Mouse (Mus musculus) layer of hippocampus, adult 2 months (tissue): ENCODE data around the gene AI661453. TPM values are rescaled to one million over a fixed set of nuclear protein-coding genes. Genes with fewer than 3 reads are reported as not detected.
A peak's percentile ranks its signal among the peaks of the same experiment; 100 is the strongest.

Experiments
- DNase-seq, 2 experiments: peaks; one replicate each; pipeline ENCODE4 v3.0.0; 2022; ENCODE audit warnings: low spot score in 2 of 2
- H3K27ac ChIP-seq: fragments of 200-600 bp; 2 replicates; pipeline ENCODE4 v1.8.1; 2022
- H3K4me3 ChIP-seq: fragments of 200-600 bp; 2 replicates; pipeline ENCODE4 v1.8.1; 2022; ENCODE audit warnings: mild to moderate bottlenecking
- CTCF ChIP-seq: fragments of 200-600 bp; conservative IDR thresholded peaks from 2 replicates; pipeline ENCODE4 v1.8.1; 2022; ENCODE audit warnings: antibody characterized with exemption, mild to moderate bottlenecking, moderate library complexity
- total RNA-seq, 2 experiments: library from RNA; stranded (reverse); gene quantifications; 2 replicates each; pipeline ENCODE4 v1.2.3; 2021

The AI661453 gene
- total RNA-seq, 2 experiments from 2014 or later = 0.44 to 0.74 TPM

- DNase-seq = no peak
- no peak for TF ChIP-seq CTCF
- no peak overlapping the region for H3K4me3 ChIP-seq
- no peak overlapping the region for H3K27ac ChIP-seq
Observed at GRCm38 (mm10) chr17:47503689-47504088, 67.3 kb downstream of the AI661453 start.

DNA sequence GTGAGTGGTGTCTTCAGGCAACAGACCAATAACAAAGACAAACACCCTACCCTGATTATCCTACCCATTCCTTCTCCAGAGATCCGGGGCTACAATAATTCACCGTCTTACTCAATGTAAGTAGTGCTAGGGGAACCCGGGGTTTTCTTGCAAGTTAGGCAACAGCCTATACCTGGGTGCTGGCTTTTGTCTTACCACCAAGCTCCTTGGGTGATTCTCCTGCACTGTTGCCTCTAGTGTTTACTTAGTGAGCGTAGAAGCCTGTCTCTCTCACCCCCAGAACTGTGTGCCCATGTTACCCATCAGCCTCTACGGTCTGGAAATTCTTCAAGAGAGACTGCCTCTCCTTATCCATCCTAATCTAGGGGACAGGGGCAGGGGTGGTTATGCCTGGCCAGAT lies 67.8 kb downstream of the AI661453 start:
- no peak for TF ChIP-seq CTCF
- peak overlapping the region; percentile 86 for H3K27ac ChIP-seq
- DNase-seq = no peak
- no peak overlapping the region for H3K4me3 ChIP-seq

- Histone ChIP-seq H3K27ac (peak within 1 kb of the TSS; percentile 86), H3K4me3 (peak within 1 kb of the TSS; percentile 51)
- TF ChIP-seq CTCF = no peak
- DNase-seq = peak; percentile 36 to 52
Observed at GRCm38 (mm10) chr17:47504941-47505346, 68.5 kb downstream of the AI661453 start, which contains the start of gene Ccnd3. Ccnd3 (plus strand) TSS chr17:47505051.

GRCm38 (mm10) chr17:47505566-47505965 lies 69.2 kb downstream of the AI661453 start:
- peak overlapping the region; percentile 51 for H3K4me3 ChIP-seq
- H3K27ac ChIP-seq = peak overlapping the region; percentile 86
- no peak for DNase-seq
- TF ChIP-seq CTCF = no peak

- peak overlapping the region; percentile 86 for H3K27ac ChIP-seq
- TF ChIP-seq CTCF = no peak
- DNase-seq = no peak
- peak overlapping the region; percentile 6; the same call in 1 of the 2 replicates for H3K4me3 ChIP-seq
Observed at GRCm38 (mm10) chr17:47506042-47506441, 69.6 kb downstream of the AI661453 start.

DNA sequence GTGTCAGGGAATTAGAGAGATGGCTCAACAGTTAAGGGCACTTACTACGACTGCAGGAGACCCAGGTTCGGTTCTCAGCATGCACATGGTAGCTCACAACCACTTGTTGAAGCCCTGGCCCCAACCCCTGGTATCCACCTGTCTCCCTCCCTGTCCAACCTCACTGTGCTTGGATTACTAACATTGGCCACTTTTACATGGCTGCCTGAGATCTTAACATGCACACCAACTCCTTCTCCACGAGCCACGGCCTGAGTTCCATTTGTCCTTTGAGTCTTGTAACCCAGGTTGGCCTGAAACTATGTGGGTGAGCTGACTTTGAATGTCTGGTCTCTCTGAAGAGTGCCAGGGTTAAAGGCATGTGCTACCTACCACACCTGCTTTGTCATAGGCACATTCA lies 70.3 kb downstream of the AI661453 start:
- no peak overlapping the region for H3K4me3 ChIP-seq
- no peak for DNase-seq
- peak overlapping the region; percentile 86; the same call in 1 of the 2 replicates for H3K27ac ChIP-seq
- no peak for TF ChIP-seq CTCF

- Histone ChIP-seq H3K4me3 (peak overlapping the region; percentile 39; the same call in 1 of the 2 replicates), H3K27ac (peak overlapping the region; percentile 91)
- no peak for TF ChIP-seq CTCF
- DNase-seq = no peak
Observed at GRCm38 (mm10) chr17:47507523-47507922, 71.1 kb downstream of the AI661453 start.

GRCm38 (mm10) chr17:47508012-47508608 lies 71.7 kb downstream of the AI661453 start:
- peak; percentile 22; the same call in 1 of the 2 replicates for TF ChIP-seq CTCF
- Histone ChIP-seq H3K27ac (peak overlapping the region; percentile 91), H3K4me3 (peak overlapping the region; percentile 39)
- peak; percentile 84 to 88 for DNase-seq

GRCm38 (mm10) chr17:47509031-47509705 lies 72.8 kb downstream of the AI661453 start:
- Histone ChIP-seq H3K4me3 (no peak overlapping the region), H3K27ac (peak overlapping the region; percentile 91)
- TF ChIP-seq CTCF = no peak
- no peak for DNase-seq

- Histone ChIP-seq H3K4me3 (peak overlapping the region; percentile 45), H3K27ac (peak overlapping the region; percentile 93)
- peak; percentile 99 for TF ChIP-seq CTCF
- peak; percentile 95 to 98 for DNase-seq
Observed at GRCm38 (mm10) chr17:47511111-47512020, 75.0 kb downstream of the AI661453 start.

GRCm38 (mm10) chr17:47512956-47513775 lies 76.8 kb downstream of the AI661453 start:
- TF ChIP-seq CTCF = no peak
- no peak overlapping the region for H3K27ac ChIP-seq
- no peak overlapping the region for H3K4me3 ChIP-seq
- DNase-seq = no peak

DNA sequence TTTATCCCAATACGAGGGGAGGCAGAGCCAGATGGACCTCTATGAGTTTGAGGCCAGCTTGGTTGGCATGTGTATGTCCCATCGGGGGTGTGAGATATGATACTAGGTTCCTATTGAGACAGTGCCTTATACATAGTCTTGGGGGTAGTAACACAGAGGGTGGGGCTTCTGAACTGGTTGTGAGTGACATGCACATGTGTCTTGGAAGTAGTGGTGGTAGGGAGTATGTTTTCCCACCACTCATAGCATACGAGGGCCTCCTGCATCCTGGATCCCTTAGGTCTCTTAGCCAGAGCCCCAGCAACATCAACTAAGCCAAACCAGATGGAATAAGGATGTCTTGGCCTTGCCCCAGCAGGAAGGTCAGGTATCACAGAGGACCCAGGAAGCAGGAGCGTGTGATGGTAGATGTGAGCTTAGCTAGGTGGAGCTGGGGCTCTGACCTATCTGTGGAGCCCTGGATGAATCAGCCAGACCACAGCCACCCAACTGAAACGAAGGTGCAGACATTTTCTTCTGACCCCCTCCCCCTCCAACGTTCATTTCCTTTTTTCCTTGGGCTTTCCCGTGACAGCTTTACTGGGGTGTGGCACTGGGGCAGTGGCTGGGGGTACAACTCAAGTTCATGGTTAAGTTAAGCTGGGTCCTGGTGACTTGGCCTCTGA lies 78.9 kb downstream of the AI661453 start:
- no peak overlapping the region for H3K27ac ChIP-seq
- no peak overlapping the region for H3K4me3 ChIP-seq
- no peak for DNase-seq
- TF ChIP-seq CTCF = no peak
